Mouse (Mus musculus) embryonic facial prominence, embryonic 11.5 days (tissue): ENCODE data around the gene Mrpl51. TPM values are rescaled to one million over a fixed set of nuclear protein-coding genes. Genes with fewer than 3 reads are reported as not detected.
A peak's percentile ranks its signal among the peaks of the same experiment; 100 is the strongest.

Experiments used
- ATAC-seq: fragments of 200-750 bp; cut with Nextera tagmentation; replicated peaks from 2 replicates; pipeline ENCODE4 v1.8.0; 2017; ENCODE audit warnings: low read depth; ENCODE audit not compliant: insufficient number of reproducible peaks, low FRiP score, low TSS enrichment
- DNase-seq: peaks from one replicate; pipeline ENCODE4 v3.0.0-alpha.2; 2015; ENCODE audit warnings: low spot score
- H3K27ac ChIP-seq: fragments of 300-500 bp; sonication (generic); replicated peaks from 2 replicates; pipeline ENCODE4 v1.5.1; 2014; ENCODE audit warnings: mild to moderate bottlenecking, low read depth, low read length, control low read depth
- H3K27me3 ChIP-seq: fragments of 300-500 bp; sonication (generic); 2 replicates; pipeline ENCODE4 v1.6.1; 2014; ENCODE audit warnings: mild to moderate bottlenecking, low read length, moderate library complexity, mixed read lengths; ENCODE audit not compliant: control insufficient read depth, insufficient read depth
- H3K36me3 ChIP-seq: fragments of 300-500 bp; sonication (generic); replicated peaks from 2 replicates; pipeline ENCODE4 v1.6.1; 2014; ENCODE audit warnings: low read depth, mild to moderate bottlenecking, low read length, moderate library complexity, mixed read lengths; ENCODE audit not compliant: control insufficient read depth, insufficient read depth
- H3K4me1 ChIP-seq: fragments of 300-500 bp; sonication (generic); 2 replicates; pipeline ENCODE4 v1.6.1; 2014; ENCODE audit warnings: low read length, mixed read lengths; ENCODE audit not compliant: control insufficient read depth, insufficient read depth
- H3K4me2 ChIP-seq: fragments of 300-500 bp; sonication (generic); 2 replicates; pipeline ENCODE4 v1.6.1; 2014; ENCODE audit warnings: low read depth, mild to moderate bottlenecking, control low read depth, low read length, moderate library complexity
- H3K4me3 ChIP-seq: fragments of 300-500 bp; sonication (generic); 2 replicates; pipeline ENCODE4 v1.5.1; 2014; ENCODE audit warnings: low read depth, low read length, control low read depth
- H3K9ac ChIP-seq: fragments of 300-500 bp; sonication (generic); replicated peaks from 2 replicates; pipeline ENCODE4 v1.6.1; 2014; ENCODE audit warnings: mild to moderate bottlenecking, control low read depth, low read length
- H3K9me3 ChIP-seq: fragments of 300-500 bp; sonication (generic); replicated peaks from 2 replicates; pipeline ENCODE4 v1.6.1; 2016; ENCODE audit warnings: mild to moderate bottlenecking, low read length, inconsistent platforms, mixed read lengths; ENCODE audit not compliant: control insufficient read depth
- WGBS: fragments of 180-500 bp; shearing (Covaris S2); extraction: QIAGEN DNeasy Blood & Tissue Kit; methylation state at CpG from one replicate; pipeline ENCODE4 v1.1.7; 2014; 5-methylcytosine and 5-hydroxymethylcytosine counted together
- polyA plus RNA-seq: library from polyadenylated mRNA; unstranded; fragments of >200 nt; fragmentation: Nextera tagmentation; extraction: Ambion mirVana; gene quantifications from 2 replicates; pipeline ENCODE4 v1.2.1, GENCODE M21; 2014

The Mrpl51 gene
- polyA plus RNA-seq, 1 experiment from 2014 or later, result 205 TPM

DNA sequence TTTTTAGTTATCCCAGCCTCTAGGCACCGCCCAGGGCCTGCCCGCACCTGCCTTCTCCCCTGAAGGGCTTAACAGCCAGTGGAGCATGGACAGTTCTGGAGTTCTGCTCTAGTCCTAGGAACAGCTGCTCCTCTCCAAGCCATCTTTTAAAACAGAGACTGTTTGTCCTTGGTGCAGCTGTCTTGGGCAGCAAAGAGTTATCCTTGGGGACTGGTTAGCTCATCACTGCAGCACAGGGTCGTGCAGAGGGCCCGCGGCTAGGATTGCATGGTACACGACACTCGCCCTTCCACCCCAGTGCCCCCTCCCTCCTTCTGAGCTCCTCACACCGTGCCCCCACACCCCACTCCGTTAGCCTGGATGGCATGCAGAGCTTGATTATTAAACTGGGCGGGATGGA, 44.3 kb upstream of the Mrpl51 start:
- Histone ChIP-seq H3K27ac (no peak overlapping the region), H3K36me3 (no peaks in the 10 kb centered on the region; the same call in 1 of the 2 replicates), H3K4me3 (no peak overlapping the region), H3K27me3 (no peaks in the 10 kb centered on the region), H3K9me3 (no peaks in the 10 kb centered on the region), H3K9ac (peak overlapping the region; percentile 35; the same call in 1 of the 2 replicates), H3K4me1 (no peaks in the 10 kb centered on the region; the same call in 1 of the 2 replicates), H3K4me2 (no peak overlapping the region)
- WGBS, result 57% methylated on average over 10 of the region's 10 CpGs
- ATAC-seq, result no peak
- DNase-seq, result no peak

GRCm38 (mm10) chr6:125148251-125148925, 43.2 kb upstream of the Mrpl51 start:
- peak overlapping the region; percentile 20; the same call in 1 of the 2 replicates for H3K27ac ChIP-seq
- no peaks in the 10 kb centered on the region; the same call in 1 of the 2 replicates for H3K36me3 ChIP-seq
- H3K4me1 ChIP-seq, result no peaks in the 10 kb centered on the region; the same call in 1 of the 2 replicates

DNA sequence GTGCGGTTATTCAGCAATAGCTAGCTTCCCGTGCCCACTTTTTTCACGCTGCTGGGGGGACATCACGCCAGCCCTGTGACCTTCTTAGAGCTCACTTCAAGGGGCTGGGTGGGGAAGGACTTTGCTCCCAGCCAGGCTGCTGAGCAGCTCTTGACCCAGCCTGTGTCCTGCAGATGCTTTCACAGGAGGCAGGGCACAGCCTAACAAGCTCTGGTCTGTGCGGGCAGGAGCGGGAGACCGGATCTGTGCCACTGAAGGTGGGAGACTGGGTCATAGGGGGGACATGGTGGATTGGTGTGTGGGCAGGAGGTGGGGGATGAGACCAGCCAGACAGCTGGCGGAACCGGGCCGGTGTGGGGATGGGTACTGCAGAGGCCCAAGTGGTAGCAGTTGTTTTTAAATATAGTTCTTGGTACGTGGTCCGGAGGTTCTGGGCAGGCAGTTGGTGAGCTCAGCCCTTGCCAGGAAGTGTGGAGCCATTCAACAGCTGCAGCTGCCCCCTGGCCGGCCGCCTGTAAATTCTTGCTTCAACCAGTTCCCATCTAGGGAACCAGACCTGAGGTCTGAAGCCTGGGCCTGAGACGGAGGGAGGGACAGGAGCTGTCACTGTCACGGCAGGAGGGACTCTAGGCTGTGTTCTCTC, 42.6 kb upstream of the Mrpl51 start:
- Histone ChIP-seq H3K27me3 (no peaks in the 10 kb centered on the region), H3K9me3 (no peaks in the 10 kb centered on the region), H3K27ac (peak overlapping the region; percentile 20; the same call in 1 of the 2 replicates), H3K9ac (no peak overlapping the region; the same call in 1 of the 2 replicates), H3K4me2 (no peak overlapping the region), H3K4me3 (no peak overlapping the region), H3K36me3 (no peaks in the 10 kb centered on the region; the same call in 1 of the 2 replicates), H3K4me1 (no peaks in the 10 kb centered on the region; the same call in 1 of the 2 replicates)
- DNase-seq (no peak), ATAC-seq (no peak)
- 78% methylated on average over 16 of the region's 16 CpGs for whole genome bisulfite sequencing

More at GRCm38 (mm10) chr6:125148251-125148925, 43.2 kb upstream of the Mrpl51 start:
- H3K9ac ChIP-seq, result peak overlapping the region; percentile 22; the same call in 1 of the 2 replicates
- no peak overlapping the region for H3K4me2 ChIP-seq
- WGBS, result 73% methylated on average over 18 of the region's 18 CpGs
- no peaks in the 10 kb centered on the region for H3K9me3 ChIP-seq
- no peaks in the 10 kb centered on the region for H3K27me3 ChIP-seq
- ATAC-seq (no peak), DNase-seq (no peak)
- H3K4me3 ChIP-seq, result no peak overlapping the region

DNA sequence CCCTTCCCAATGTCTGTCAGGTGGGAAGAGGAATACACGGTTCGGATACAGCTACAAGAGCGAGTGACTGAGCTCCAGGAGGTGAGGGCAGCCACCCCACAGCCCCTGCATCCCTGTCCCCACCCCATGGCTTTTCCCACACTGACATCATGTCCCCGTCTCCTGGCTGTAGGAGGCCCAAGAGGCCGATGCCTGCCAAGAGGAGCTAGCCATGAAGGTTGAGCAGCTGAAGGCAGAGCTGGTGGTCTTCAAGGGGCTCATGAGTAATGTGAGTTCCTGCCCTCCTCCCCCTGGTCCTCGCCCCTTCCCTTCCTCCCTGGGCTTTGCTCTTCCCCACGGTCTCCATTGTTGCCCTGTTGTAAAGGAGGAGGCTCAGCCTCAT, 42.0 kb upstream of the Mrpl51 start:
- WGBS, result 85% methylated on average over 6 of the region's 7 CpGs
- H3K4me1 ChIP-seq, result no peaks in the 10 kb centered on the region; the same call in 1 of the 2 replicates
- H3K9me3 ChIP-seq, result no peaks in the 10 kb centered on the region
- DNase-seq (no peak), ATAC-seq (no peak)
- H3K9ac ChIP-seq, result no peak overlapping the region
- H3K36me3 ChIP-seq, result no peaks in the 10 kb centered on the region; the same call in 1 of the 2 replicates
- no peak overlapping the region for H3K4me2 ChIP-seq
- no peak overlapping the region for H3K4me3 ChIP-seq
- no peaks in the 10 kb centered on the region for H3K27me3 ChIP-seq
- no peak overlapping the region for H3K27ac ChIP-seq

DNA sequence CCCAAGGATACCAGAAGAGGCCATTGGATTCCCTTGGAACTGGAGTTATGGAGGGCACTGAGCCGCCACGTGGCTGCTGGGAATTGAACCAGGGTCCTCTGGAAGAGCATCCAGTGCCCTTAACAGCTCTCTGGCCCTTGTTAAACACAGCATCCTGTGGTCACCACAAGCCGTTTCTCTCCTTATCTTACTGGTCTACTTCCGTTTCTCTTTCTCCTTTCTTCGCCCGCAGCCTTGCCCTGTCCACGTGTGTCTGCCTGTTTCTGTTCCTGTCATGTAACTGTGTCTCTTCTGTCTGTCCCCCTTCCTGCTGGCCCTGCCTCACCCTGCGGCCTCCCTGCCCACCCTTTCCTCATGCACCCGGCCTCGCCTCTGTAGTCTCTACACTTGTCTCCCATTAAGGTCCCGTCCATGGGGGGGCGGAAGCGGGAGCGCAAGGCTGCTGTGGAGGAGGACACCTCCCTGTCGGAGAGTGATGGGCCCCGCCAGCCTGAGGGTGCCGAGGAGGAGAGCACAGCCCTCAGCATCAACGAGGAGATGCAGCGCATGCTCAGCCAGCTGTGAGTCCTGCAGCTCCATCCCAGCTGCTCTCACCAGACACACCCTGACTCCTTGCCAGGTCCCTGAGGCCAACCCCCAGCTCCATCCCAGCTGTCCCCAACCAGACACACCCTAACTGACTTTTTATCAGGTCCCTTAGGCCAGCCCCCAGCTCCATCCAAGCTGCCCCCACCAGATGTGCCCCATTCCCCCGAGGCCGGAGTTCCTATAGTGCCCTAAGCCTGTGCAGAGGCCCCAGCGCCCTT, 39.2 kb upstream of the Mrpl51 start:
- no peaks in the 10 kb centered on the region; the same call in 1 of the 2 replicates for H3K4me1 ChIP-seq
- H3K27ac ChIP-seq, result no peak overlapping the region
- H3K27me3 ChIP-seq, result no peaks in the 10 kb centered on the region
- 80% methylated on average over 22 of the region's 22 CpGs for WGBS
- H3K9ac ChIP-seq, result no peak overlapping the region
- H3K36me3 ChIP-seq, result no peaks in the 10 kb centered on the region; the same call in 1 of the 2 replicates
- no peak overlapping the region for H3K4me3 ChIP-seq
- ATAC-seq (no peak), DNase-seq (no peak)
- H3K4me2 ChIP-seq, result no peak overlapping the region
- no peaks in the 10 kb centered on the region for H3K9me3 ChIP-seq

GRCm38 (mm10) chr6:125153018-125153389, 38.6 kb upstream of the Mrpl51 start:
- ATAC-seq (no peak), DNase-seq (no peak)
- Histone ChIP-seq H3K9me3 (no peaks in the 10 kb centered on the region), H3K9ac (no peak overlapping the region), H3K4me1 (no peaks in the 10 kb centered on the region; the same call in 1 of the 2 replicates), H3K27me3 (no peaks in the 10 kb centered on the region), H3K4me2 (no peak overlapping the region), H3K4me3 (no peak overlapping the region), H3K27ac (no peak overlapping the region), H3K36me3 (no peaks in the 10 kb centered on the region; the same call in 1 of the 2 replicates)
- WGBS, result 80% methylated on average over 5 of the region's 5 CpGs

DNA sequence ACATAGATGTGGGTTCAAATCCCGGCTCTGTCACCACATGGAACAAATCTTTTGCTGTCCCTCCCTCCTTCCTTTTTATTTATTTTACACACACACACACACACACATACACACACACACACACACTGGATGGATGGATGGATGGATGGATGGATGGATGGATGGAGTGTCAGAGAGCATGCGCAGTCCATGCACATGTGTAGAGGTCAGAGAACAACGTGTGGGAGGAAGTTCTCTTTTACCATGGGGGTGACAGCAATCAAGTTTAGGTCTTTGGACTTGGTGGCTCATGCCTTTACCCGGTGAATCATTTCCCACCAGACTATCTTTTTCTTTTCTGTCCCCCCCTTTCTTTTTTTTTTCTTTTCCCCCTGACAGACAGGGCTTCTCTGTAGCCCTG, 37.9 kb upstream of the Mrpl51 start:
- Histone ChIP-seq H3K27me3 (no peaks in the 10 kb centered on the region), H3K4me2 (no peak overlapping the region), H3K36me3 (no peaks in the 10 kb centered on the region; the same call in 1 of the 2 replicates), H3K9ac (no peak overlapping the region), H3K9me3 (no peaks in the 10 kb centered on the region), H3K27ac (no peak overlapping the region), H3K4me1 (no peaks in the 10 kb centered on the region; the same call in 1 of the 2 replicates), H3K4me3 (no peak overlapping the region)
- 87% methylated on average over 4 of the region's 4 CpGs for WGBS
- ATAC-seq (no peak), DNase-seq (no peak)
